Mouse (Mus musculus): ENCODE measurements at regions not wholly inside any gene's neighbourhood (a gene's known extent, or its start where the extent isn't known, plus 50 kb on each side); places are given as distances from the start of the nearest gene placed in this dataset.
A peak's percentile ranks its signal among the peaks of the same experiment; 100 is the strongest.

DNA sequence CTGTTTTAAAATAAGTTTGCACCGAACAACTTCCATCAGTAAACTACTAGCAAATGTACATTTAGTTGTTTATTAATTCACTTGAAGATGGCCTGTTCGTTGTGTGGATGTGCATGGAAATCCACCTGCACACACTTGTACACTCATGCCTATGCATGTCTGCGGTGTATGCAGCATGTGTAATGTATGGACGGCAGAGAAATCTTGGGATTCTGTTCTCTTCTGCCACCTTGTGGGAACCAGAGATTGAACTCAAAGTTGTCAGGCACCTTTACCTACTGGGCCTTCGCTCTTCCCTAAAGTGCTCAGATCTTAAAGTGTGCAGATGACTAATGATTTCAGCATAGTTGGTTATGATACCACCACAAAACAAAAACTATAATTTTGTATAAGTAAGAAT lies 137.4 kb downstream of the Kitl start:
- peak; percentile 52 for DNase-seq

DNA sequence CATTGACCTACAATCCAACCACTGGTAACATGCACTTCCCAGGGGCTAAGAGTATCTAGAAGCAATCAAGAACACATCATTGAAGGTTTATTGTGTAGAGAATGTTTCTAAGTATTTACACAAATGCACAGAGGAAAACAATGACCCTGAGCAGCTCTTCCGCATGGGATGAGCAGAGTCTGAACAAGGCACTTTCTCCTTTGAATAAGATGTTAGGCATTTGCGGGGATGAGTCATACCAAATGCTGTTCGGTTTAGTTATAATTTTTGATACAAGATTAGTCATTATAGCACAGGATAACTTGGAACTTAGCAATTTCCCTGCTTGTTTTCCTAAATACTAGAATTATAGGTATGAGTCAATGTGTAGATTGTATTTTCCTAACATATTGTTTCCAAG lies 137.9 kb downstream of the Kitl start:
- no peak for DNase-seq

DNA sequence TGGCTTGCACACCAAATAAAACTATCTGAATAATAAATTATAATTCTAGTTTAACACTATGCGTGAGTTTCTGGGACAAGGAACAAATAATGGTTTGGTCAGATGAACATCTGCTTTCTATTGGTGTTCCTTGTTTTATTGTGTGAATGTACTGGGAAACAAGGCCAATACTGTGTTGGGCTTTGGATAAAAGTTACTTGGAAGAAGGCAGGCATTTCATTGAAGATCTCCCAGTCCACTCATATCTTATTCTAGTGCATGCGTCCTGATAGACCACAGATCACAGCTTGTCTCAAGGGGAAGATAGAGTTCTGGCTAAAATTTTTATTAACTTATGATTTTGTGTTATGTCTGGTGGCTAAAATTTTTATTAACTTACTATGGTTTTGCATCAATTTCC lies 140.1 kb downstream of the Kitl start:
- no peak for DNase-seq

DNA sequence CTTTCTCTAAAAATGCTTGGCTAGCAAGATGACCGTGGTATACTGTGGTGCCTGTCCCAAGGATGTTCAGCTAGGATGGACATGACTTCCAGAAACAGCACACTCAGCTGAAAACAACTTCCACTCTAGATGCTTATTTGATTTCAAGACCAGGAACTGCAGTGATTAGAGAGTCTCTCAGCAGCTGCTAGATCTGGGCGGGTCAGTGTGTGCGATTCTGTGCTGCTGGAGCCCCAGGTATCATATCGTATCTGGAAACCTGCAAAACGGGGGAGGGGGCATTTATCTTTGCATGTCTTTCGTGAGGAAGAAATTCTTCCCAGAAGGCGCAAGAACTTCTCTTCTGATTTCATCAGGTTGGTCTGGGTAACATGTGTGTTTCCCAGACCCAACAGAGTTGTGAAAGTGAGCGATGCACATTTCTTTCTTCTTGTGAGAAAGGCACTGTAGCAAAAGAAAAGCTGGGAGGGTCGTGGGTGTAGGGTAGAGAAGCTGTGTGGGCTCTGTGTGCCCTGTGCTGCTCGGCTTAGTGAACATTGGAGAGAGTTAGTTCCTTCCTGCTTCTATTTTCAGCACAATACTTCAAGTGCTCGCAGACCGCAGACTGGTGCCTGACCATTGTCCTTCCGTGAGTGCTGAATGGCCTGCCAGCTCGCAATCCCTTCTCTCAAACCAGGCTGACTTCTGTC lies 144.6 kb downstream of the Kitl start:
- DNase-seq = no peak

DNA sequence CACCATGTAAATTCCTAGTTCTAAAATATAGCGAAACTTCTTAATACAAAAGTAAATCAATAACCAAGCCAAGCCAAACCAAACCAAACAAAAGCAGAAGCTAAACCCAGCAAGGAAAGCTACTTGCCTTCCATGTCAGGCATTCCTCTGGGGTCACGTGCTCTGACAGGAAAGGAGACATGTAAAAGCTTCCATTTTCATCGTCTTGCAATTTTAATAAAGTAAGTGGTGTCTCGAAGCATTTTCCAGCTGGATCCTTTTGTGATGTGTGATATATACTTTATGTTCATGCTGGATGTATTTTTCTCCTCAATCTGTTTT lies 145.1 kb downstream of the Kitl start:
- DNase-seq = peak; percentile 17

DNA sequence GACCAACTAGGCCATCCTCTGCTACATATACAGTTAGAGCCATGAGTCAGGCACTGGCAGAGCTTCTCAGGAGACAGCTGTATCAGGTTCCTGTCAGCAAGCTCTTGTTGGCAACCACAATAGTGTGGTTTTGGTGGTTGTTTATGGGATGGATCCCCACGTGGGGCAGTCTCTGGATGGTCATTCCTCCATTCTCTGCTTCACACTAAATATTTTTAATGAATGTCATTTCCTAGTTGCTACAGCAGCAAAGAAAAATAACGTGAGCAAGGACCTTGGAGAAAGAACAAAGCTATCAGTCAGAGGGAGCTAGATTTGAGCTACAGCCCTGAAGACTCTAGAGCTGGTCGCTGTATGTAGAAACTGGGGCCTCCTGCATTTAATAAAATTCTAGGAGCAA lies 145.7 kb downstream of the Kitl start:
- DNase-seq = no peak

DNA sequence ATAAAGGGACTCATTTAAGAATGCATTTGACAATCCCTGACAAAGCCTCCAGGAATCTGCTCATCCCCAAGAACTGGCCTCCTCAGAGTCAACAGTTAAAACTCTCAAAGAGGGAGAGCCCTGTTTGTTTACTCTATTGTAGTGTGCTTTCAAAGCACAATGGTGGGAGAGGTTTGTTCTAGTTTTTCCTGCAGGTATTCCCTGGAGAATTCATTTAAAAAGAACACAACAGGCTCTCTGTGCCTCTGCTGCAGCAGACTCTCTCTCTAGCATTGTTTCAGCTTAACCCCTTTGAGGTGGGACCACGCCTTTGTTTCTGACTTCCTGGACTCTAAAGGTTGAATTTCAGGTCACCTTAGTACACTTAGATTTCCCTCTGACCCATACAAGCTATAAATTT lies 149.1 kb downstream of the Kitl start:
- DNase-seq = no peak

DNA sequence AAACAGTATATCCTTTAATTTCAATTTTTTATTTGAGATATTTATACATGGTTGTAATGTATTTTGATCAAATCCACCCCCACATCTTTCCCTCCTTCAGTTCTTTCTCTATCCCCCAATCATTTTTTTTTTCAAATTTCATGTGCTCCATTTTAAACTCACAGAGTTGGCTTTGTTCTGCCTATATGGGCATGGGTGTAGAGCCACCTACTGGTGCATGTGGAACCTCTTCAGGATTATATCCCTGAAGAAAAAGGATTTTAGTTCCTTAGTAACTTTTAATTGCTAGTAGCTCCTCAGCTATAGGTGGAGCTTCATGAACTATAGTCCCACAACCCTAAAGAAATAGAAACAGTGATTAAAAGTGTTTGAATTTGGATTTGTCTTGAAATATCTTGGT lies 155.4 kb downstream of the Kitl start:
- no peak for DNase-seq

DNA sequence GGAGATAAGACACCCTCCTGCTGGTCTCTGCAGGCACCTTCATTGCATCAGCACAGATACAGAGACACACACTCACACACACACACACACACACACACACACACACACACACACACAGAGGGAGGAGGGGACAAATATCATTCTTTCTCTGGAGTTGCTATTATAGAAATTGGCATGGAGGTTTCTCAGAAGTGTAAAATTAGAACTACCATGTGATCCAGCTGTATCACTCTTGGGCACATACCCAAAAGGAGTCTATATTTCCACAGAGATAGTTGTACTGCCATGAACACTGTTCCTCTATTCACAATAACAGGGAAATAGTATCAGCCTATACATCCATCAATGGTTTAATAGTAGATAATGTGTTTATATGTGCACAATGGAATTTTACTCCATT lies 137.8 kb upstream of the Gm4301 start:
- no peak for DNase-seq

DNA sequence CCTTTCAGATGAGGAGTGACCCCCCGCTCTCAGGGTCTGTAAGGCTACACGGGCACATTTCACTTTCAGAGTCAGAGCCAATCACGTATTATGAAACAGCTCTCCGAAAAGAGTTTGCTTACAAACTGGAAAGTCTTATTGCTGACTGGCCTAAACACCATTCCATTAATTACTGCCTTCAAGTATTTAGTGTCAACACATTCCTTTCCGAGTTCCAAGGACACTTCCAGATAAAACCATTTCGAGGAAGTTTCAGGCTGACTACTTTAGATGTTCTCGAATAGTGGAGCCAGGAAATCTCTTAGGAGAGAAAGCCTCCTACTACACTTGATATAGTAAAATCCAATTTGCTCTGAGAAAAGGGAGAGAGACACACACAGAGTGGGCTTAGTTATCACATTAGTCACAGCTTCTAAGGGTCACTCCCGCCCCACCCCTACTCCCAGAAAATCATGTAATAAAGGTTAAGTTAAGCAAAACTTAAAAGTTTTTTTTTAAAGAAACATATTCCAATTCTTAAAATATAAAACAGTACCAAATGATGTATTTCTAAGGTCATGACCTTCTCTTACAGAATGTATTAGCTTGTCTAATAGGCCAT lies 136.3 kb upstream of the Gm4301 start:
- no peak for DNase-seq

DNA sequence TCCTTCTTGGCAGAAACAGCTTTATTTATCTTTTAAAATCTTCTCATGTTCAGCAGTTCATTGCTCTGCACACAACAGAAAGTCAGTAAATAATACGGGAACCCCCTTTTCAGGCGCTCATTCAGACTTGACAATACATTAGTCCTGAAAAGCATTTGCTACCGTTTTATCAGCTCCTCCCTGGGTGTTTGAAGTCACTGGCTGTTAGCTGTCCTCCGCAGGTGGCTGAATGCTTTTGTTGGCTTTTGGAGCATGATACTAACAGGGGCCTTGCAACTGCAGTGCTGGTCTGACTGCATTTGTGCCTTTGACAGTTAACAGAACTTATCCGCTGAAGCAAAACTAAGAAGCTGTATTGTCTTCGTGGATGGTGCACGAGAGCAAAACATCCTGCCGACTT lies 135.0 kb upstream of the Gm4301 start:
- DNase-seq = peak; percentile 11

DNA sequence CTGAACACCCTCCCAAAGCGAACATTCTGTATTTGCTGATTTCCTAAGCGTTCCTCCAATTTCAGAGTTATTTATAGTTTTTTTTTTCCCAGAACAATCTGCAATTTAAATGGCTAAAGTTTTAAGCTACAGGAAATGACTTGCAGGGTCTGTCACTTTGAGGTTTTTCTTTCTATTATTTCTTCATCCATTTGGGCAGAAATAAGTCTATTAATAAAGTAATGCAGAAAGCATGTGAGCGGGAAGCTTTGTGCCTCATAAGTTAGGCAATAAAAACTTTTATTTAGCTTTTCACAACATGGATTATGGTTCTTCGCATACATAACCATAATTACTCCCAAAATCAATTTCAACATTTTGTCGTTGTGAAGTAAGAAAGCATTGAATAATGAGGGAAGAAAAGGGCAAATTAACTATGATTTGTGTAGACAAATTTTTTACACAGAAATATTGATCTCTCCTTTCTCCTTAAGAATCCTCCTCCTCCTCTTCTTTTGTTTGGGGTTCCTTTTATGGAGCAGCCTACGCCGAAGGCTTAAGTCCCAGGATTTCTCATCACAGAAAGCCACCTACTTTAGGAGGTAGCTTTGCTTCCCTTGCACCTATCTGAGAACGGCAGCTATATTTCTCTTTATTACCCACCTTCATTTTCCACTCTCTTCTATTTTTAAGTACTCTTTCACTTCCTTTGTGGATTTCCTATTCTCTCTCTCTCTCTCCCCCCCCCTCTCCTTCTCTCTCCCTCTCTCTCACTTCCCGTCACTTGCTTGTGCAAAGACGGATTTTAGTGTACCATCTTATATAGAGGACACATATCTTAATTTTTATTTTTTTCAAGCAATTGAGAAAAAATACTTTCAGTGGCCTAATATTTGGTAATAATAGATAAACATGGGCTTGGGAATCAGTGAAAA lies 128.6 kb upstream of the Gm4301 start:
- no peak for DNase-seq

DNA sequence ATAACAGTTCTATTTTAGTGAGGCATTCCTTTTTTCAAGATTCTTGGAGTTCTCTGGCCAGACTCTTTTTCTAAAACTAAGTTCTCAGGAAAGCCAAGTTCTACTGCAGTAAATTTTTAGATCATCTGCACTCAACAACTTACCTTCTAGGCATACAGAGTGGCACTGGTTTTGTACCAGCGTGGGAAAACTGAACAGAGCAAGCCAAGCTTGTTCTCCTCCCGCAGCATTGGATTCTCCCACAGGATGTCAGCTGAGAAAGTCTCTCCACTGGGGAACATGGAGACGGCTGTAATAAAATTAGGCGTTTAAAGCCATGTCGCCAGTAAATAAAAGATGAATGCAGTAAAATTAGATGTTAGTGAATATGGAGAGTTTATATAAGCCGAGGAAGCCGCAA lies 124.8 kb upstream of the Gm4301 start:
- DNase-seq = no peak

DNA sequence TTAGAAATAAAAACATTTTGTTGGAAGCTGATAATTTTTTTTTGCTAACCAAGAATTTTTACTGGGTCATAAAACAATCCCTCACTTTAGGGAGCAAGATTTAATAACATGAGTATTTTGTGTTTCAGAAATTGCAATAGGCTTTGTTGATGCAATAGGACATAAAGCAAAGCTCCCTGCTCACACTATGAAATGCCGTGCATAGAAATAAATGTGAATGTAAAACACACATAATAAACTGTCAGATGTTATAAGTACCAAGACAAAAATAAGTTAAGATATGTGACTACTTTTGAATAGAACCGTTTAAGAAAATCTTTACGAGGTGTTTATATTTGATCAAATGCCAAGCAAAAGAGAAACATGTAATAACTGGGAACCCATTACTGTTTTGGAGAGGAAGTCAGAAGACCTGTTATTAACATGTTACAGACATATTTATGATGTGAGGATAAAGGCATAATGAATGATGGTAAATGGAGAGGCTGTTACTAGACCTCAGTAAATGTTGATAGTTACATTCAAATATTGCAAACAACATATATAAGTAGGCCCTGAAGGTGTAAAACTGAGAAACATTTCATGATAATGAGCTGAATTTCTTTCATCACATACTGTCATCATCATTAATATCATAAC lies 110.9 kb upstream of the Gm4301 start:
- no peak for DNase-seq

DNA sequence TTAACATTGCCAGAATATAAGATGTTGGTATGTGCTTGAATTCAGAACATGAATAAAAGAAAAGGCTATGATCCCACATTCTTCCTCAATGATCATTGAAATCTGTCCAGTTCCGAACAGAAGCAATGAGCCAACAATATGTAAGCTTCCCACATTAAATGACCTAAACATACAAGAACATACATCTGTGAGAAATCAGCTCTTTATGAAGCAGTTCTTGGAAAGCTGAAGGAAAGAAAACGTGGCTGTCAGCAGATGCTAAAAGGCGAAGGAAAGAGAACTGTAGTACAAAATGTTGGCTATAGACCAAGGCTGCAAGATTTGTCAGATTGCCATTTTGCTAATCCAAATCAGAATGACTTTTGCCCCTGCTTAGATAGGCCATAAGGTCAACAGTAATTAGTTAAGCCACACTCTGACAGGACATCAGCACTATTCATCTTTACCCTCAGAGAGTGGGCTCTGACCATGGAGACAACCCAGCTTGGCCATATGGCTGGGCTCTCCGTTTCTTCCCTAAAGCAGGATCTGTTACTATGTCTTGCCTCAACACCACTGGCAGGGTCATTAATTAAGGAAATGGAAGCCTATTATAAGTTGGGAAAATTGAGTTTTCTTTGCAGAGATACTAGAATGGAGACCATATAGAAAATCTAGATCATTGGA lies 76.1 kb upstream of the Gm4301 start:
- DNase-seq = no peak

DNA sequence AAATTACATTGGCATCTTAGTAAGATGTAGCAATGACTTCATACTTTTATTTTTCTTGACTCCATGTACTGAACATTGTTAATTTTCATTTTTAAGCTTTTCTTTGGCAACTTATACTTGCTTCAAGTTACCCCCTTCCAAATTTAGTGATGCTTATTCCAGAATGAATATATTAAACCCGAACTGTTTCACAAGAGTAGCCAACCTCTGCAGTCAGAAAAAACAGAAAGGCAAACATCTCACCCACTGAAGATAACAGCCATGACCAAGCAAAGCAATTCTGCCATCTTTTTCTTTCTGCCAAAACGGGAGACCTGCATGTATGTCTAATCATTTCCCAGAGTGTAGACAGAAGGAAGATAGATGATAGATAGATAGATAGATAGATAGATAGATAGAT lies 72.0 kb upstream of the Gm4301 start:
- no peak for DNase-seq

DNA sequence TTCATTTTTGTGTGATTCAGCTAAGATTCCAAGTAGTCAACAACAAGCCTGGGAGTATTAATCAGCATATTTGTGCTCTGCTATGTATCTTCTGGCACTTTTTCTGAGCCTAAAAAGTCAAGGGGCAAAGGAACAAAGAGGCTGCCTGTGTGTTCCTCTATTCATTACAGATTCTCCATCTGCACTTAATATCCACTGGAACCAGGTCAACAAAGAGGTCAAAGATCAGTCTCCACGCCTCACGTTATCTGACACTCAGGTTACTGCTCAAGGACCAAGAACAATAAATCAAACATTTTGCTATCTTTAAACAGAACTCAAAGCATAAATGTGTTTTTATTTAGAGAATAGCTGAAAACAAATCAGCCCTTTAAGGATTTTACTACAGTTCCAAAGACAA lies 71.4 kb upstream of the Gm4301 start:
- DNase-seq = no peak

DNA sequence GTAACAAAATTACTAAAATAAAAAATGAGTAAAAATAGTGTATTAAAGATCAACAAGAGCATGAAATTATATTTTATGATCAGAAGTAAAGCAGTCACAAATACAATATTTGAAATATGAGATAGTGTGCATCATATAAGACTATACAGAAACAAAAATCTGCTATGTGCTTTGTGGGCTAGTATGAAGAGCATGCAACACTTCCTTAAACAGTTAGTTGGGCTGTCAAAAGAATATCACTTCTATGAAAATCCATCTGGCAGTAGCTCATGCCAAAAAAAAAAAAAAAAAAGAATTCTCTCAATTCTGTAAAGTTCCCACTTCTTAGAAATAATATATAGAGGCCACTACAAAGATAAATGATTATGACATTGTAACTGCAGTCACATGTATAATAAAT lies 53.0 kb upstream of the Gm4301 start:
- no peak for DNase-seq
